Mouse (Mus musculus): ENCODE measurements around the gene Rabgap1l.

GRCm38 (mm10) chr1:160374490-160374889 lies 418.5 kb downstream of the Rabgap1l start:
- TF ChIP-seq CTCF (IDR thresholded peaks at IDR 0.05): no peak
- no peak for TF ChIP-seq EP300 (IDR thresholded peaks at IDR 0.05)
